Mouse (Mus musculus): ENCODE measurements at regions not wholly inside any gene's neighbourhood (a gene's known extent, or its start where the extent isn't known, plus 50 kb on each side); places are given as distances from the start of the nearest gene placed in this dataset.
"Not testable (repeated sequence)": the region's sequence is repeated elsewhere in the genome, so short reads cannot be mapped to it uniquely, and the experiment has no call there.

- DNase-seq, result not testable (repeated sequence)
These were observed 203.5 kb upstream of the Asrgl1 start for GRCm38 (mm10) chr19:9338971-9339370.

- not testable (repeated sequence) for DNase-seq
These were observed 202.0 kb upstream of the Asrgl1 start for GRCm38 (mm10) chr19:9337447-9337846.

GRCm38 (mm10) chr19:9317932-9318331 is 182.5 kb upstream of the Asrgl1 start:
- not testable (repeated sequence) for DNase-seq

- DNase-seq, result not testable (repeated sequence)
These were observed 180.7 kb upstream of the Asrgl1 start for GRCm38 (mm10) chr19:9316162-9316561.

- DNase-seq, result peak; percentile 14
These were observed 147.7 kb upstream of the Asrgl1 start for GRCm38 (mm10) chr19:9283176-9283575.

GRCm38 (mm10) chr19:9234676-9235075 is 99.2 kb upstream of the Asrgl1 start:
- DNase-seq, result not testable (repeated sequence)

Small RNA genes lying in the stretch of these regions (microRNA-seq; reads per million reads assigned to microRNA genes)
- 0 reads per million in 2 experiments for gene Gm24543
